Mouse (Mus musculus) lung, embryonic 15.5 days (tissue): Measurements from ENCODE around the gene 4930451I11Rik. TPM values are rescaled to one million over a fixed set of nuclear protein-coding genes. Genes with fewer than 3 reads are reported as not detected.

Source experiments
- ATAC-seq: fragments of 200-750 bp; cut with Nextera tagmentation; 2 replicates; pipeline ENCODE4 v1.8.0; 2017; ENCODE audit warnings: moderate number of reproducible peaks, borderline replicate concordance; ENCODE audit not compliant: low FRiP score, low TSS enrichment; ENCODE audit errors: extremely low read depth
- H3K27ac ChIP-seq: fragments of 300-500 bp; sonication (generic); 2 replicates; pipeline ENCODE4 v1.5.1; 2015; ENCODE audit warnings: moderate library complexity, mild to moderate bottlenecking, inconsistent platforms
- H3K27me3 ChIP-seq: fragments of 300-500 bp; sonication (generic); 2 replicates; pipeline ENCODE4 v1.6.1; 2015; ENCODE audit warnings: inconsistent platforms
- H3K36me3 ChIP-seq: fragments of 300-500 bp; sonication (generic); 2 replicates; pipeline ENCODE4 v1.6.1; 2015; ENCODE audit warnings: inconsistent platforms
- H3K4me1 ChIP-seq: fragments of 300-500 bp; sonication (generic); 2 replicates; pipeline ENCODE4 v1.6.1; 2015; ENCODE audit warnings: inconsistent platforms
- H3K4me2 ChIP-seq: fragments of 300-500 bp; sonication (generic); 2 replicates; pipeline ENCODE4 v1.6.1; 2015; ENCODE audit warnings: inconsistent platforms, mild to moderate bottlenecking, moderate library complexity
- H3K4me3 ChIP-seq: fragments of 300-500 bp; sonication (generic); 2 replicates; pipeline ENCODE4 v1.5.1; 2015; ENCODE audit warnings: mild to moderate bottlenecking, inconsistent platforms
- H3K9ac ChIP-seq: fragments of 300-500 bp; sonication (generic); 2 replicates; pipeline ENCODE4 v1.6.1; 2015; ENCODE audit warnings: inconsistent platforms
- H3K9me3 ChIP-seq: fragments of 300-500 bp; sonication (generic); 2 replicates; pipeline ENCODE4 v1.6.1; 2016; ENCODE audit warnings: inconsistent platforms
- WGBS: fragments of 180-500 bp; shearing (Covaris S2); methylation state at CpG from one replicate; pipeline ENCODE4 v1.1.7; 2015; 5-methylcytosine and 5-hydroxymethylcytosine counted together
- polyA plus RNA-seq: library from polyadenylated mRNA; unstranded; fragments of >200 nt; fragmentation: Nextera tagmentation; extraction: Ambion mirVana; gene quantifications from 2 replicates; pipeline ENCODE4 v1.2.1, GENCODE M21; 2015

The 4930451I11Rik gene
- polyA plus RNA-seq, 1 experiment from 2014 or later, result not detected

DNA sequence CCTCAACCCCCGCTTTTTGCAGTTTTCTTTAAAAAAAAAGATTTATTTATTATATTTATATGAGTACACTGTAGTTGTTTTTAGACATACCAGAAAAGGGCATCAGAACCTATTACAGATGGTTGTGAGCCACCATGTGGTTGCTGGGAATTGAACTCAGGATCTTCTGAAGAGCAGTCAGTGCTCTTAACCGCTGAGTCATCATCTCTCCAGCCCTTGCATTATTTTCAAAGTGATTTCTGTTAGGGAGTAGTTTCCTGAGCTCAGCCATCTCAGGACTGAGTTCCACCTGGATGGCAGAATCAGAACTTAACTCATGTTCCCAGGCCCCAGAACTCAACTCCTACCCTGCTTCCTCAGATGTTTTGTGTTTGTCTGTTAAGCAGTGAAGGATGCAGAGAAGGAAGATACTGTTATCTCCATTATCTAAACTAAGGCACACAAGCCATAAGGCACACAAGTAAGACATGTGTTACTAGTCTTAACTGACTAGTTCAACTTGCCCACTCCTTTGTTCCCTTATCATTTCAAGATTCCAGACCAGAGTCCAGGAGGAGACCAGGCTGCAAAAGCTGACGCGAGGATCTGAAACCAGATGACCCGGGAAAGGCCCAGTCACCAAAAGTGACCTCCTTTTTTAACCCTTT is 21.6 kb downstream of the 4930451I11Rik start:
- H3K9ac ChIP-seq, result peak overlapping the region; percentile 53; the same call in 1 of the 2 replicates
- WGBS, result 50% methylated on average over 5 of the region's 5 CpGs
- peak overlapping the region; percentile 53; the same call in 1 of the 2 replicates for H3K4me3 ChIP-seq

DNA sequence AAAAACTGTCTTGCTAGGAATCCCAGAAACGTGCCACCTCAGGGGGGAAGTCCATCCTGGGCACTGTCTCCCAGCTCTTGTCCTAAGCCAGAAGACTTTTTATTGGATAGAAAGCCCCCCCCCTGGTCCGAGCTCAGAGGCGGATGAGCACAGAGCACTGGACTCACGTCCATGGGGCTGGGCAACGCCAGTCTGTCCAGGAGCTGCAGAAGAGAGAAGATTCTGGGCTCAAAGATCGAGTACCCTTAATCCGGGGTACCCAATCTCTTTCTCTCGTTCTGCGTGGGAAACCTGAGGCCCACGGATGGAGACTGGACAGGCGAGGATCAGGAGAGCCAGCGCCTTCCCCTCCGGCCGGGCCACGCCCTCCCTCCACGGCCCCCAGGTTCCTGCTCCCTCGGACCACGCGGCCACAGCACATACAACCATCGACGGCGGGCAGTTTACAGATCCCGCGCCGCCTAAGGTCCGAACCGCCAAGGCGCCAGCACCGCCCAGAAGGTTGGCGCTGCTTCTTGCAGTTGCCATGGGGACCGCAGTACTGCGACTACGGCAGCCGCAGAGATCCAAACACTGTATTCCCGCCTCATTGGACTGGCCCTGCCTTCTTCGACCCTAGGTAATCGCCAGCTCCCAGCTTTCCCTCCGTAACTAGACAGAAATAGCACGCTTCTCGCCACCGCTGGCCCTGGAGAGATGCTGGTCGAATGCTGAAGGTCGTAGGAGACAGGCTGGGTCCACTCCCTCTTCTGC is 22.6 kb downstream of the 4930451I11Rik start:
- H3K27ac ChIP-seq, result peak overlapping the region; percentile 70
- H3K4me3 ChIP-seq, result peak overlapping the region; percentile 53
- H3K4me2 ChIP-seq, result peak overlapping the region; percentile 84
- H3K4me1 ChIP-seq, result peaks cover 27% of the 10 kb centered on the region
- peak; percentile 94 for ATAC-seq
- H3K9ac ChIP-seq, result peak overlapping the region; percentile 53
- H3K27me3 ChIP-seq, result no peaks in the 10 kb centered on the region
- under 1% methylated on average over 43 of the region's 43 CpGs for WGBS
- no peaks in the 10 kb centered on the region for H3K9me3 ChIP-seq
- H3K36me3 ChIP-seq, result peaks cover 4% of the 10 kb centered on the region; the same call in 1 of the 2 replicates

More for the DNA sequence above, 21.6 kb downstream of the 4930451I11Rik start:
- Histone ChIP-seq H3K9me3 (no peaks in the 10 kb centered on the region), H3K27ac (peak overlapping the region; percentile 70; the same call in 1 of the 2 replicates), H3K27me3 (no peaks in the 10 kb centered on the region), H3K36me3 (peaks cover 4% of the 10 kb centered on the region; the same call in 1 of the 2 replicates), H3K4me1 (peaks cover 29% of the 10 kb centered on the region), H3K4me2 (peak overlapping the region; percentile 84)
- ATAC-seq, result no peak

DNA sequence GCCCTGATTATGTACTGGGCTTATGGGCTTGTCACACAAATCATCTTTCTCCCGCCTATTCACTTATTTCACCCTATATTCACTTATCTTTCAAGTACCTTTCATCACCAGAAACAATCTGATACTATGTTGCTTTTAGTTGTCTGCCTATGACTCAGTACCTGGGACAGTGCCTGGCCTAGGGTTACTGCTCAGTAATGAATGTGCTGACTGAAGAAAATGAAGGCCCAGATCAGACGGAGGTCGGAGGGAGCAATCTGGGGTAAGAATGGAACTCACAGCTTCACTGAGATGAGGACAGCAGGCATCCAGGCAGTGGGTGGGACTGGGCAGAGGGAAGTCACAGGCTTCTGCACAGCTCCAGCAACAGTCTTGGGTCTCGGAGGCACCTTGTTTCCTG is 24.0 kb downstream of the 4930451I11Rik start:
- Histone ChIP-seq H3K36me3 (peaks cover 9% of the 10 kb centered on the region; the same call in 1 of the 2 replicates), H3K4me2 (peak overlapping the region; percentile 84), H3K4me1 (peaks cover 20% of the 10 kb centered on the region), H3K27me3 (no peaks in the 10 kb centered on the region), H3K9me3 (no peaks in the 10 kb centered on the region), H3K4me3 (peak overlapping the region; percentile 53; the same call in 1 of the 2 replicates), H3K27ac (peak overlapping the region; percentile 21), H3K9ac (peak overlapping the region; percentile 53)
- ATAC-seq, result no peak
- WGBS, result 55% methylated on average over 4 of the region's 4 CpGs

DNA sequence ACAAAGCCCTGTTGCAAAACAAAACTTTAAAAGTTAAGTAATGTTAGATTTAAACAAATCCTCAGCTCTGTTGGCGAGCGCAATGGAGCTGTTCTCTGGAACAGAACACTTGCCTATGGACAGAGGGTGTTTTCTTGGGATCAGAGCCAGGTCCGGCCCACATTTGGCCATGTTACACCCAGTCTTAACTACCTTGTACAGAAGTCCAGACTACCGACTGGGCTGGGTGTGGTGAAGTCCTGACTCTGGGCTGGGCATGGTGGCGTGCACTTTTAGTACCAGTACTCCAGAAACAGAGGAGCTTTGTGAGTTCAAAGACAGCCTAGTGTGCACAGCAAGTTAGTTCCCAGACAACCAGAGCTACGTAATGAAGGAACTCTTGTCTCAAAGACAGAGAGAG is 24.5 kb downstream of the 4930451I11Rik start:
- peak overlapping the region; percentile 21 for H3K27ac ChIP-seq
- H3K4me3 ChIP-seq, result no peak overlapping the region
- H3K36me3 ChIP-seq, result peaks cover 10% of the 10 kb centered on the region; the same call in 1 of the 2 replicates
- no peaks in the 10 kb centered on the region for H3K9me3 ChIP-seq
- H3K4me2 ChIP-seq, result peak overlapping the region; percentile 84; the same call in 1 of the 2 replicates
- H3K27me3 ChIP-seq, result no peaks in the 10 kb centered on the region
- 52% methylated on average over 6 of the region's 6 CpGs for WGBS
- ATAC-seq, result no peak
- no peak overlapping the region for H3K9ac ChIP-seq
- peaks cover 20% of the 10 kb centered on the region for H3K4me1 ChIP-seq

DNA sequence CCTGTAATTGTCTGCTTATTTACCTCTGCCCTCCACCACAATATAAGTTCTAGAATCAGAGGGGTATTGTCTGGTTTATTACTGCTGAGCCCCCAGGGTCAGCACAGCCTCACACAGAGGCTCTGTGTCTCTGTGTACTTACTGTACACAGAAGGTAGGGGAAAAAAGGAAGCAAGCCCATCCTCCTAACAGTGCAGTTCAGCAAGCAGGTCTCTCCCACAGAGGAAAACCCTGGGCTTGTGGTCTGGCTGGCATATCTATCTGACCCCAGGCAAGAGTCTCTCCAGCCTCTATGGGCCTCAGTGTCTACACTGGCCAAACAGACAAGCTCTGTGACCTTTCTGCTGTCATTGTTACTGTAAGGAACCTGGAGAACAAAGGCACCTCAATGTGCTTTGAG is 27.7 kb downstream of the 4930451I11Rik start:
- Histone ChIP-seq H3K36me3 (peaks cover 10% of the 10 kb centered on the region; the same call in 1 of the 2 replicates), H3K4me2 (no peak overlapping the region), H3K27ac (no peak overlapping the region), H3K9ac (no peak overlapping the region), H3K27me3 (no peaks in the 10 kb centered on the region), H3K4me3 (no peak overlapping the region), H3K9me3 (no peaks in the 10 kb centered on the region), H3K4me1 (peaks cover 29% of the 10 kb centered on the region)
- ATAC-seq, result no peak

DNA sequence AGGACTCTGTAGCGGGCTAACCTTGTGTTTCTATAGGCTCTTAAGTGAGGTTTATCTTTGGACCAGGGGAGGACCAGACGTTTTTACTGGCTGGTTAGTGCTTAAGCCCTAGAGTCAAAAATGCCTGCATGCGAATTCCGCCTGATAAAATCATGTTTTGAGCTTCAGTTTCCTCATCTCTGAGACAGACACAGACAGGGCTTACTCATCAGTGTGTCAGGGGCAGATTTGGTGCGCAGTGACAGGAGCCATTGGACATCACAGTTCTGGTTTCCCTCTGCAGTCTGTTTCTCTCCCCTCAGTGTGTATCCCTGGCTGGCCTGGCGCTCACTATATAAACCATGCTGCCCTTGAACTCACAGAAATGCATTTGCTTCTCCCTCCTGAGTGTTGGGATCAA is 28.3 kb downstream of the 4930451I11Rik start:
- H3K36me3 ChIP-seq, result peaks cover 10% of the 10 kb centered on the region; the same call in 1 of the 2 replicates
- no peak overlapping the region for H3K4me3 ChIP-seq
- no peak overlapping the region for H3K4me2 ChIP-seq
- no peak overlapping the region for H3K27ac ChIP-seq
- no peak for ATAC-seq
- no peaks in the 10 kb centered on the region for H3K9me3 ChIP-seq
- H3K27me3 ChIP-seq, result no peaks in the 10 kb centered on the region
- no peak overlapping the region for H3K9ac ChIP-seq
- peaks cover 25% of the 10 kb centered on the region for H3K4me1 ChIP-seq
- WGBS, result 82% methylated on average over 6 of the region's 6 CpGs

DNA sequence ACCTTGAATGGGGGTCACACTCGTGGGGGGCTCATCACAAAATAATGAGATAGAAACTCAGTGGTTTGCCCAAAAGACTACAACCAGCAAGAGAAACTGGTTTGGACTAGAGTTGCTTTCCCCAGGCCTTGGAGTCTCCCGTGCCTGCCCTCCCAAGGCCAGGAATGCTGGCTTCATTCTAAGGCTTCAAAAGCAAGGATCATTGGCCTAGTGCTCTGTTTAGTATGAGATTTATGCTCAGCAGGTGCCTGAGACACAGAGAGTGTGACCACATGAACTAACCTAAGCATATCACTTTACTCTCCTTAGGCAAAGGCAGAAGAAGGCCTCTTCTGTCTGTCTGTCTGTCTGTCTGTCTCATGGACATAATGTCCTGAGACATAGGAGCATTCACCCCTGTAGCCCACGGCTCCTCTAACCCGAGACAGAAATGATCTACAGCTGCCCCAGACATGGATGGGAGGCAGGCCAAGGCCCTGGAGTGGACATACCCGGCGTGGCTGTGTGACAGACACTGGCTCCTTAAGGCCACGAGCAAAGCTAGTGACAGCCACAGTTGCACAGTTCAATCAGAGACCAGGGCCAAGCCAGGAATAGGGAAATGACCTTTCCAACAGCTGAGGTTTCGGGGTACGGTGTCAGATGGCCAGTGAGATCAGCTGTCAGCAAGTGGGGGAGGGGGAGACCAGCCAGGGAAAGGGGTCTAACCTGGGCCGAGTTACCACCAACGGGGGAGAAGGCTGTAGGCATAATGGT is 29.1 kb downstream of the 4930451I11Rik start:
- Histone ChIP-seq H3K4me3 (no peak overlapping the region), H3K27me3 (no peaks in the 10 kb centered on the region), H3K9me3 (no peaks in the 10 kb centered on the region), H3K9ac (no peak overlapping the region), H3K4me1 (peaks cover 25% of the 10 kb centered on the region), H3K27ac (no peak overlapping the region), H3K4me2 (no peak overlapping the region), H3K36me3 (peaks cover 12% of the 10 kb centered on the region; the same call in 1 of the 2 replicates)
- no peak for ATAC-seq
- 80% methylated on average over 11 of the region's 11 CpGs for WGBS

DNA sequence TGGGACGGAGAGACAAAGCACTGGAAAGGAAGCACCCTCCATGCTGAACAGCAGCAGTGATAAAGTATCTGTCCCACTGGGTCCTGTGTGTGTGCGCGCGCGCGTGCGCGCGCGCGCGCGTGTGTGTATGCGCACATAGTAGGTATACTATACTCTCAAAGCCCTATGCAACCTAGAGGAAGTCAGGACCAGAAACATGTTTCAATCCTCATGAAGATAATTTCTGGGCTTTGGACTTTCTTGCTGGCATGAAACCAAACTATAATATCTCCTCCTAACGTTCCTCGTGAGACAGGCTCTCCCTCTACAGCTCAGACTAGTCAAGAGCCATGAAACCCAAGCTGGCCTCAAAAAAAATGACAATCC is 30.4 kb downstream of the 4930451I11Rik start:
- Histone ChIP-seq H3K9ac (no peak overlapping the region), H3K27me3 (no peaks in the 10 kb centered on the region), H3K4me3 (no peak overlapping the region), H3K9me3 (no peaks in the 10 kb centered on the region), H3K4me1 (peaks cover 30% of the 10 kb centered on the region), H3K4me2 (no peak overlapping the region), H3K36me3 (peaks cover 24% of the 10 kb centered on the region), H3K27ac (peak overlapping the region; percentile 99; the same call in 1 of the 2 replicates)
- ATAC-seq, result no peak
- WGBS, result 89% methylated on average over 16 of the region's 16 CpGs

DNA sequence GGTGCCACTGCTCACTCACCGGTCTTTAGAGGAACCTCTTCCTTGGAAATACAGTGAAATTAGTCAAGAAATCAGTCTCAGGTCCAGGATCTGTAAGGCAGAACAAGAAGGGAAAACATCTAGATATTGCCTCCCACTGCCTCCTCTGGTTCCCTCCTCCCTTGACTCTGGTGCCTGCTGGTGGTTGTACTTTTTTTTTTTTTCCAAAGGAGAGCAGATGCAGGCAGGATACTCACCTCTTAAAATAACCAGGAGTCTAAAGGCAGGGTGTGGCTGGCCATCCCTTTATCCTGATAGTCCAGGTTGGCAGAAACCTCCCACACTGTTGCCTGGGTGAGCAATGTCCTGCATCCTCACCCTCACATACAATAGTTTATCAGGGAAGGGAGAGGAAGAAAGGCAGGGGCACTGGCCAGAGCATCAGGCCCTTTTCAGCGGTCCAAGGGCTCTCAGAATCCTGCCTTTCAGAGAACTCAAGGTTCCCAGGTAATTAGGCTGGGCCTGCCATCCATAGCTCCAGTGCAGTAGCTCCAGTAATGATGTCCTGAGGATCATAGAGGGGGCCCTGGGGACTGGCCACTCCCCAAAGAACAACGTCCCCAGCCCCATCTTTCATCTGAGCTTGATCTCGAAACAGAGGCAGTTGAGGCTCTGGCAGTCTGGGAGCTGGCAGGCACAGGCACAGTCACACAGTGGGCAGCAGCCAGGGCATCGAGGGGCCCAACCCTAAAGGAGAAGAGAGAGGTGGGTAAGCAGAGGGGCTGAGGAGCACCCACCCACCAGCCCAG is 31.0 kb downstream of the 4930451I11Rik start:
- peak overlapping the region; percentile 86 for H3K4me2 ChIP-seq

DNA sequence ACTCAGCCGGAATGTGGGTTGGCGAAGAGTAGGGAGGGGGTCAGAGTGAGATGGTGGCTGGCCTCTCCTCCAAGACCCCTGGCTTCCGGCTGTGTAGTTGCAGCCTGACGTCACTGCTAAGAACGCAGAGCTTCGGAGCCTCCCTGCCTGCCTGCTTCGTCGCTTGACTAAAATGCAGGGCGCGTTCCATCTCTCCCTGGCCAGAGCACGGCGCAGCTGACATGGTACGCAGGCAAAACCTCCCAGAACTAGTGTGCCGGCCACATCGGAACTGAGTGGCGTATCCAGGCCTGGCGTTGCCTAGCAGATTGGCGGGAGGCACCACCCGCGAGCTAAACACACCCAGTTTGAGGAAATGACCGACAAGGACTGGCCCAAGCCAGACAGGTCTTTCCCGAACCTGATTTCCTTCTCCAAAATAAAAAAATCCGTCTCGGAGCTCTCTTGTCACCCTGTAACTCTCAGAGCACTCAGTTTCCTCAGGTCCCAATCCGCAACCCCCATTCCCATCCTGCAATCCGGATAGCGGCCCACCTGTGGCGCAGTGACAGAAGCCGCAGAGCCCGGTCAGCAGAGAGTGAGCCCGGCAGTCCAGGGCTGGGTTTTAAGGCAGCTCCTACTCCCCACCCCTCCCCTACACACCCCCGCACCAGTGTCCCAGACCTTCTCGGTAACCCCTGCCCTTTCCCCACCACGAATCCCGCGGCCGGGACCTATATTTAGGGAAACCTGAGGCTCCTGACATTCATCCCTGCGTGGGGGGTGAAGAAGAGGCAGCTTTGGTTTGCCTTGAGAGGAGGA is 31.8 kb downstream of the 4930451I11Rik start:
- H3K9ac ChIP-seq, result peak overlapping the region; percentile 76
- H3K36me3 ChIP-seq, result peaks cover 33% of the 10 kb centered on the region
- H3K9me3 ChIP-seq, result no peaks in the 10 kb centered on the region
- H3K27ac ChIP-seq, result peak overlapping the region; percentile 99
- H3K27me3 ChIP-seq, result no peaks in the 10 kb centered on the region
- H3K4me2 ChIP-seq, result peak overlapping the region; percentile 86
- H3K4me3 ChIP-seq, result peak overlapping the region; percentile 89
- ATAC-seq, result peak; percentile 90
- 3% methylated on average over 36 of the region's 38 CpGs for WGBS
- peaks cover 30% of the 10 kb centered on the region for H3K4me1 ChIP-seq

More for the DNA sequence above, 31.0 kb downstream of the 4930451I11Rik start:
- Histone ChIP-seq H3K36me3 (peaks cover 27% of the 10 kb centered on the region), H3K9me3 (no peaks in the 10 kb centered on the region), H3K4me1 (peaks cover 30% of the 10 kb centered on the region), H3K4me3 (peak overlapping the region; percentile 89), H3K9ac (peak overlapping the region; percentile 76), H3K27ac (peak overlapping the region; percentile 99), H3K27me3 (no peaks in the 10 kb centered on the region)
- ATAC-seq, result no peak
- WGBS, result 56% methylated on average over 5 of the region's 5 CpGs
